Mouse (Mus musculus) cerebellum, adult 9-10 months (tissue): ENCODE measurements around the gene Exosc1.

Source experiments
- DNase-seq: peaks from one replicate; pipeline ENCODE4 v3.0.0; 2022

Exosc1 gene

DNA sequence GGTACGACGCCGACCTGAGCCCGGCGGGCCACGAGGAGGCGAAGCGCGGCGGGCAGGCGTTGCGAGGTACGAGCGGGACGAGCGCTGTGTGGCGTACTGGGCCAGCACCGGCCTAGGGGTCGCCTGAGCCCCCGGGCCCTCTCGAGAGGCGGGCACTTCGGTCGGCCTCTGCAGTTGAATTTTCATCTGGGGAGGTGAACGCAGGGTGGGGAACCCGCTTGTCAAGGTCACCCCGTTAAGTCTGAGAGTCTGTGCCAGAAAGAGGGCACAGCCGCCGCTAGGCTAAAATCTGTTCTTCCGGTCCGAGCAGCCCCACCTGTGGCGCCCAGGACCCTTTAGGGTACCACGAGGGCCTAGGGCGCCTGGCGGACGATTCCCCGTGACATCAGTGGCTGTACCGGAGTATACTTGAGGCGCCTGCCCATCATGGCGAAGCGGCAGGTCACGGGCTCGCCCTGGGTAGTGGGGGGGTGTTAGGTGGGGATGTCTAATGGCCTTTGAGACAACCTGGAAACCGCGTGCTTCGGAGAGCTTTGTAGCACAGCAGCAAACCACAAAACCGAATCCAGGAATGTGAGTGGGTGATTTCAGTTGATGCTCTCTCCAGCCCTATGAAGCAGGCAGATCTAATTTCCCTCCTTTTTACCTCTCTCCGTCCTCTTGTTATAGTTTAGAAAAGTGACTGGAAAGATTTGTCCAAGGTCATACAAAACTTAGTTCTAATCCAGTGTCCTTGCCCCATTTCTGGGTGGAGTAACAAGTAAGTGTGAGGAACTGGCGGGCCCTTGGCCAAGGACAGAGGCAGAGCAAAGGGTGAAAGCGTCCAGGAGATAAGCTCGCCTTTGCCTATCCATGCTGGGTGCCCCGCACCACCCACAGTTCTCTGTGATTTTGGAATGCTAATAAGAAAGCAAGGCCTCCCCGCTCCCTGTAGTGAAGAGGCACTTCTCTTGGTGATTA is 20.8 kb downstream of the Exosc1 start:
- DNase-seq, result peak; percentile 73

DNA sequence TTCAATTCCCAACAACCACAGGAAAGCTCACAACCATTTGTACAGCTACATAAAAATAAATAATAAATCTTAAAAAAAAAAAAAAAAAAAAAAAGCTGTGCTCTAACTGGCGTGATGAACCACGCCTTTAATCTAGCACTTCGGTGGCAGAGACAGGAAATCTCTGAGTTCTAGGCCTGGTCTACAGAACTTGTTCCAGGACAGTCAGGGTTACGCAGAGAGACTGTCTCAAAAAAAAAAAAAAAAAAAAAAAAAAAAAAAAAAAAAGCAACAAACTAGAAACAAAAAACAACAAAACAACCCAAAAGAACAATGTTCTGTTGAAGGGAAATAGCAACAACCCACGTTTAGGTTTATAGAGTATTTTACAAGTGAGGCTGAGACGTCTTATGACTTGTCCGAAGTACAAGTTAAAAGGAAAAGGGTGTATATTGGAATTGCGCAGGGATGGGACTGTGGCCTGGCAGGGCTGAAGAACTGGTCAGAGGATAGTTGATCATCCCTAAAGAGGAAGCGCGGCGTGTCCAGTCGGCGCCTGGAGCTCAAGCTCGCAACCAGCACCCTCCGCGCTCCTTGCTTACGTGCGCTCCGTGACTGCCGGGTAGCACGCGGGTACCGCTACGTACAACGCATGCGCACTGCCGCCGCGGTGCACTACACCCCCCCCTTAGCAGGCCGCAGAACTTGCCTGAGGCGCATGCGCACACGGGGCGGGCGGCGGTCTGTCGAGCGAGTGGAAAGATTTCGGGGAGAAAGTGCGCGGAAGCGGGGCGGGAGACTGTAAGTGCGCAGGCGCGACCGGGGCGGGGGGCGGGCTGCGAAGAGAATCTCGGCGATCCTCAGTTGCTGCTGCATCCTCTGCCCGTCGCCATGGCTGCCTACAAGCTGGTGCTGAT is 21.8 kb downstream of the Exosc1 start, which contains the start of gene Pgam1:
TSS of gene Pgam1 (plus strand) at position 746 of the 896 bp plus-strand sequence.
- peak; percentile 96 for DNase-seq

DNA sequence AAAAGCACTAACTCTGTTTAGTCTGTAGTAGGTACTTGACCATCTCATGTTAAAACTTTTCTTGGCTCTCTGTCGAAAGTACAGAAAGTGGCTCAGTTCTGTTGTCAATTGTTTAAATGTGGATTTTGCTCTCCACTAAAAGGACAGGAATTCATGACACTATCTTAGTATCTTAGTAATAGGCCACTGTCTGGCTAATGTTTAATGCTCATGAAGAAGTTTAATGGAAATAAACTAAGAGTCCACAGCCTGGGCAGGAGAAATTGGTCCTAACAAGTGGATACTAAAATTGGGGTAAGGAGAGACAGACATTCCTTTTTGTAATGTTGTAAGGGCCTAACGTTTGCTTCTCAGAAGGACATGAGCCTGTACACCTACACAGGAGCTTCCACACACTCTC is 22.8 kb downstream of the Exosc1 start:
- no peak for DNase-seq

DNA sequence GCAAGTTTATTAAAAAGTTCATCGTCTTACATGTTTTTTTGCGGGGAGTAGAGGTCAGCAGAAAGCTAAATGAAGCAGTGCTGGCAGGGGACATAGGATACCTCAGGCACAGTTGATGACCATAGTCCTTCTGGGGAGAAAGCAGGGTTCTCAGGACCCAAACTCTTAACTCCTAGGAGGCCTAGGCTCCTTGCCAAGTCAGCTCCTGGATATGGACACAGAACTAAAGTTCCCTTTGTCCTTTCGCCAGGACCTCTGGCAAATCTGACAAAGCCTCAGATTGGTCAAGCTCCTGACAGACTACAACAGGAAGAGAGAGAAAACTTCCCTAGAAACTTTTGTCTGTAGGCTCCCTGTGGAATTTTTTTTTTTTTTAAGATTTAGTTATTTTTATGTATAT is 24.5 kb downstream of the Exosc1 start:
- DNase-seq, result no peak

DNA sequence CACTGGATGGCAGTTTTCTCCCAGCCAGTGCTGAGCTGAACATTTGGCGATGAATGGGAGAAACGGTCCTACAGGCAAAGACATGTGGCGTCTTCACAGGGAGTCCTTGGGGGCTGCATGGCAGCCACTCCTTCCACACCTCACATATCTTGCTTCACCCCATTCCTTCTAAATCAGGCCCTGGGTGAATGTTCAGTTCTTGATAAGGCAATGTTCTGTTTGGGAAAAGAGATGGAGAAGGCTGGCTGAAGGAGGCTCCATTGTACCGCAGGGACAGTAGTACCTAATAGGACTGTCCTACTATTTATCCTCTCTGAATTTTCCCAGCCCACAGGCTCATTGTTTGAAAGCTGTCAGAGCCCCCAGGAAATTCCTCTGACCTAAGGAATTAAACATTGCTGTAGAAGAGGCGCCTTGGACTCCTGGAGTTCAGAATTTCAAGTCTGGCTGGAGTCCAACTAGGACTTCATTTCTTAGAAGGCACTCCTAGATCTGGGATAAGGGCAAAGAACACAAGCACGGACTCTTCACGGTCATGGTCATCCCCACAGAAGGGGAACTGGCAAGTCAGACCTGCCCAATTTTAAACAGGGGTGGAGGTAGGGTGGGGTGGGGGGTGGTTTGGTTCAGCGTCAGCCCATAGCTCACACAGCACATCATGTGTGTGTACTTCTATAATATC is 26.0 kb downstream of the Exosc1 start:
- no peak for DNase-seq

DNA sequence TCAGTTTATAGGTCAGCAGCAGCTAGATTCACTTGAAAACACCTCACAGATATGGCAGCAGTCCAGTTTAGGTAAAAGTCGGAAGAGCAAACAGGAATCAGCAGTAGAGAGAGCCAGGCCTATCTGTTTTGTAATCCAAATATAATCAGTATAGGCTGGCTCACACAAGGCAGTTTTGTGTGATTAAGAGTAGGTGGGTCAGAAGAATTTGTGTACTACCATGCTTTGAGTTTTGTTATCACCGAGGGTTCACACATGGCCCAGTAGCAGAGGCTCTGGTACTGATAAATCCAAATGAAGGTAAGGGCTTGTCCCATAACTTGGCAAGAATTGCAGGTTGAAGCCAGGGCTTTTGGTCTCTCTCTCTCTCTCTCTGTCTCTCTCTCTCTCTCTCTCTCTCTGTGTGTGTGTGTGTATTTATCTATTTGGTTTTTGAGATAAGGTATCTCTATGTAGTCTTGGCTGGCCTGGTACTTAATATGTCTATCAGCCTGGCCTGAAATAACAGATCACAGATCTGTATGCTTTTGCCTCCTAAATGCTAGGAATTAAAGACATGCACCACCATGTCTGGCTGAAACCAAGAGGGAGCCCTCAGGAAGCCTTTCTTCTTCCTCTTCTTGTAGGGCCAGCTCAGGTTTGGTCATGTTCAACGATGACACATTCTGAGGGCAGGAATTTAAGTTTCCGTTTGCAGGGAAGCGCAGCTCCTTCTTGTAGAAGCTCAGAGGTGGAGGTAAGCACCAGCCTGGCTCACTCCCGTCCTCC is 26.7 kb downstream of the Exosc1 start:
- DNase-seq, result no peak

DNA sequence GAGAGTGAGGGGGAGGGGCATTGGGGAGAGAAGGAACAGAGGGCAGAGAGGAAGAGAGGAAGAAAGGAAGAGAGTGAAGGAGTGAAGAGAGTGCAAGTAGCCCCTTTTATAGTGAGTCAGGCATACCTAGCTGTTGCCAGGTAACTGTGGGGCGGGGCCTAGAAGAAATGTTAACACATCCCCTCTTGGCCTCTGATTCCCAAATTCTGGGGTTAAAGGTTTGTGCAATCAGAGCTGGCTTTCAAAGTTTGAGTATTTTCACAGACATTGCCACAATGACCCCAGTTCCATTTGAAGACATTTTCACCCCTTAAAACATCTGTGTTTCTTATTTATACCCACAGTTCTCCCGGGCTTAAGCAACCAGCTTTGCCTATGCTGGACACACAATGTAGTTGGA is 28.0 kb downstream of the Exosc1 start:
- no peak for DNase-seq

DNA sequence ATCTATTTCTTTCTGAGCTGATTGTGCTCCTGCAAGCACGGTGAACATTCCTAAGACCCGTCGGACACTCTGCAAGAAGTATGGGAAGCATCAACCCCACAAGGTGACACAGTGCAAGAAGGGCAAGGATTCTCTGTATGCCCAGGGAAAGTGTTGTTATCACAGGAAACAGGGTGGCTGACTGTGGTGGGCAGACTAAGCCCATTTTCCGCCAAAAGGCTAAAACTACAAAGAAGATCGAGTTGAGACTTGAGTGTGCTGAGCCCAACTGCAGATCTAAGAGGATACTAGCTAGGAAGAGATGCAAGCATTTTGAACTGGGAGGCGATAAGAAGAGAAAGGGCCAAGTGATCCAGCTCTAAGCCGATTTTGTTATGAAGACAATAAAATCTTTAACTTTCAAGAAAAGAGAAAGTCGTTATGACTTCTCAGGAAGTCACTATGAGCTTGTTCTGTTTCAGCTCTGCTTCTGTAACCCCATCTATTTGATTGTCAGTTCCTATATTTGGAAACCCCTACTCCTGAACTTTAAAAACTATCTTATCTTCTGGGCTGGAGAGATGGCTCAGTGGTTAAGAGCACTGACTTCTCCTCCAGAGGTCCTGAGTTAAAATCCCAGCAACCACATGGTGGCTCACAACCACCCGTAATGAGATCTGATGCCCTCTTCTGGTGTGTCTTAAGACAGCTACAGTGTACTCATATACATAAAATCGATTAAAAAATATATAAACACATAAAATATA is 30.2 kb downstream of the Exosc1 start:
- DNase-seq, result no peak

DNA sequence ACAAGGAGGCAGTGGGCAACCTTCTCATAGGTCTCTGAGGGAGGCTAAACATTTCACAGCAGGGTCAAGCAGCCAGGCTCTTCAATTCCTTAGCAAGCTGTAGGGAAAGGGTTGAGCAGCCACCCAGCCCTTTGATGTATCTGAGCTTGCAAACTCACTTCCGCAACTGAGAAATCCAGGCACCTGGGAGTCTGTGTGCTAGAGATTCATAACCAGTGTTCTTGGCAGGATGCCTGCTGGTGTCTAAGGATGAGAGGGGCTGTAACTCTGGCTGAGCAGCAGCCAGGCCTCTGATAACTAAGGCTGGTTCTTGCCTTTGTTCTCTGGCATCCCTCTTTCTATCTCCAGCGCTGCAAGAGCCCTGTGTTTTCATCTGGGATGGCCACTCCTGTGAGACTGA is 31.5 kb downstream of the Exosc1 start:
- no peak for DNase-seq

DNA sequence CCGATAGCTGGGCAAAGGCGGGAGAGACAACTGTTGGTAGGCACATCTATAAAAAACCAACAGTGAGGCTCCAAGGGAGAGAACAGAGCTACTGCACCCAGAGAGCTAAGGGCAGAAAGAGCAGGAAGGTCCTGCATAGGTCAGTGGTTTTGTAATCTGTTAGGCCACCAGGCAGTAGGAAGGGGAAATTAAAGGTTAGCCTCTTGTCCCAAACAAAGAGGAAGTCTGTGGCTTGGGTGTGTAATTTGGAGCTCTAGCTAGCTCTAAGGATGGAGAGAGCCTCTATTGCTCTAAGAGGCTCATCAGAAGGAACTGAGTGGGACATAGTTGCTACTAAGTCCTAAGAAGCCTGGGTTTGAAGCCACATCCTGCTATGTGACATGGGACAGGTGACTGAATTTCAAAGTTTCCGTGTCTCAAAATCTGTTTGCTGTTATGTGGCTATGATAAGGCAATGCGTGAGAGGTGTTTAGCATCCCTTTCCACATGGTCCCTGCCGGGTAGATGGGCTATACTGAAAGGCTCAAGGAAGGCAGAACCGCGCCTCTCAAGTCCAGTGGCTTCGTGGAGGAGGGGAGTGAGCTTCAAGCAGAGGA is 32.6 kb downstream of the Exosc1 start:
- DNase-seq, result no peak

DNA sequence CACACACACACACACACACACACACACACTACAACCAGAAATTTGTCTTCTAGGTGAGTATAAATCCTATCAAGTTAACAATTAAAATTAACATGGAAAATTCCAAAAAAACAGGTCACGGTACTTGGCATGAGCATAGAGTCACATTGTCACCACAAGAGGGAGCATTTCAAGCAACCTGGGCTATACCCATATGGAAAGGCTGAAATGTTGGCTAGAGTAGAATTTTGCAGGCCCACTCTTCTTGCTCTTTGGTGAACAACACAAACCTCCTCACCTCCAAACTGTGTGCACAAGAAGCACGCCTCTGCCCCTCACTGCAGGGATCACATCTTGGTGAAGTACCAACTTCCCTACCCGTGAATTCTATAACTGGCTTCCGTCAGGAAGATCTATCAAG is 34.4 kb downstream of the Exosc1 start:
- DNase-seq, result peak; percentile 64

DNA sequence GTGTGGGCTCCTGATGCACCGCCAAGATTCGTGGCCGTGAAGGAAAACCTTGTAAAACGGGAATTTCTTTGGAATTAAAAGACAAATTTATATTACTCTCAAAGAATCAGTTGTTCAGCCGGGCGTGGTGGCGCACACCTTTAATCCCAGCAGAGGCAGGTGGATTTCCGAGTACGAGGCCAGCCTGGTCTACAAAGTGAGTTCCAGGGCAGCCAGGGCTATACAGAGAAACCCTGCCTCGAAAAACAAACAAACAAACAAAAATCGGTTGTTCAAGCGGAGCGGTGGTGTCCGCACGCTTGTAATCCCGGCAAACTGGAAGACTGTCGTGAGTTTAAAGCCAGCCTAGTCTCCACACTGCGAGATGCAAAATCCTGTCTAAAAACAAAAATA is 36.9 kb downstream of the Exosc1 start:
- DNase-seq, result no peak

DNA sequence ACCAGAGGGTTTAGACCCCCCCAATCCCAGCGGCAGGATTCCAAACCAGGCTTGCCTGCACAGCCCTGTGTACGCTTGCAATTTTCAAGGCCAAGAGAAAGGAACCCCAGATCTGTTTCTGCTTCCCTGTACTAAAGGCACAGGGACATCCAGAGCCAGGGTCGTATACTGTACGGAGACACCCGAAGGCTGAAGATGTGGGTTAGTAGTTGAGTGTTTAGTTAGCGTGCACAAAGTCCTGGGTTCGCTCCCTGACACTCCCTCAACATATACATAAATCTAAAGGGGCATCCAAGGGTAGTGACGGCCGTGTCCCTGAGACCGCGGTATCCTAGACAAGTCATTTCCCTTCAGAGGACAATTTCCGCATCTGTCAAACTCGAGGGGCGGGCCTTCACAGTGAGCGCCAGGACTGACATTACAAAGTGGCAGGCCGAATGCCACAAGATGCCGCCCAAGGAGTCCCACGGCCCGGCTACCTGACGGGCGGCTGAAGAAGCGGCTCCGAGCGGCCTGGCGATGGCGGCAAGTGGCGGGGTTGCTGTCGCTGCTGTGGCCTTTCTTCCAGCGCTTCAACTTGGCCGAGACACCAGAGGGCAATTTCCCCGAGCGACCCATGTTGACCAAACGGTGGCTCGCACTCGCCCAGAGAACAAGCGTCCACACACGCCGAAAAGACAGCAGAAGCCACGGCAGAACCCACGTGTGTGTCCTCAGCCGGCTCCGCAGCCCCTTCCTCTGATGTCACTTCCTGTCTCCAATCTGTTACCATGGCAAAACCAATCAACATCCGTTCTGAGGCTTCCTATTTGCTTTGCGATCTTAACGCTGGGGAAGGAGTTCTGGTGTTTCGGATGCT is 37.5 kb downstream of the Exosc1 start, which contains the start of gene Rrp12:
TSS of gene Rrp12 (minus strand) at position 714 of the 859 bp plus-strand sequence.
- DNase-seq, result peak; percentile 92

DNA sequence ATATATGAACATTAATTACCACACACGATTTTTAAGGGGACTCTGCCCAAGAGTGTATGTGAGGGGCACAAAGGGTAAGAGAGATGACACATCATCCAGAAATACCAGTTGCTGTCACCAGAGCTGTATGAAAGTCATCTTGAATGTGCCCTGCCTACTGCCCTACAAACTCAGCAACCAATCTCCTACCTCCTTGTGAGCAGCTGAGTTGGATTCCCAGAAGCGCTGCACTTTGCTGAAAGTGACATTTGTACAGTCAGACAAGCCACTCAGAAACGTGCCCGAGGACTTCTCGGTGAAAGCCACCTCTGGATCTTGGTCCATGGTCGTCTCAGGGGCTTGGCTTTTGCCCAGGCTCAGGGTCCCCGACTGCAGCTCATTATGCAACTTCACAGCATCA is 38.3 kb downstream of the Exosc1 start:
- no peak for DNase-seq

DNA sequence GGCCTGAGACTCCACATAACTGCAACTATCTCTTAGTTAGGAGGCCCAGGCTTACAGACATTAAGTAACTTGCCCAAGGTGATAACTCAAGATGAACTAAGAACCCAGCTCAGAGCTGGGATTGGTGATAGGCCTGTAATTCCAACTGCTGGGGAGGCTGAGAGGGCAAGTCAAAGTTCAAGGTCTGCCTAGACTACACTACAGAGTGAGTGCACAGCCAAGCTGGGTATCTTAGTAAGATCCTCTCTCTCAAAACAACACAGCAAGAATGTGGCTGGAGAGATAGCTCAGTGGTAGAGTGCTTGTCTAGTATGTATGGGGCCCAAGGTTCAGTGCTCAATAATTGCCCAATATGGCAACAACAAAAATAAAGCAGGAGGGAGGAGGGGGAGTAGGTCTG is 45.0 kb downstream of the Exosc1 start:
- no peak for DNase-seq

DNA sequence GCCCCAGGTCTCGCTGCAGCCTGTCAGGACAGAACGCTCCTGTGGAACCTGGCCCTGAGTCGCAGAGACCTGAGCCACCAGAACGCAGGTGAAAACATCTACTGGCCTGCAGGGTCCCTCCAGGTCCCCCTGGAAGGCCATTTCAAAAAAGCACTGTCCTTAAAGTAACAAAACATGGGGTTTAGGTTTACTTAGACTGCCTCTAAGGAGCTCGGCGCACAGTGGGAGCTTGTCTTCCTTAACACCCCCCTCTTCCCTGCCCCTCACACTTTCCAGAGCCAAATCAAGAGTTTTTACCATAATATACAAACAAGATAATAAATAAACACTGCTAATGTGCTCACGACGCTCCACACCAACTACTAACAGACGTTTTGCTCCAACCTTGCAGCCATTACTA is 49.3 kb downstream of the Exosc1 start:
- no peak for DNase-seq

DNA sequence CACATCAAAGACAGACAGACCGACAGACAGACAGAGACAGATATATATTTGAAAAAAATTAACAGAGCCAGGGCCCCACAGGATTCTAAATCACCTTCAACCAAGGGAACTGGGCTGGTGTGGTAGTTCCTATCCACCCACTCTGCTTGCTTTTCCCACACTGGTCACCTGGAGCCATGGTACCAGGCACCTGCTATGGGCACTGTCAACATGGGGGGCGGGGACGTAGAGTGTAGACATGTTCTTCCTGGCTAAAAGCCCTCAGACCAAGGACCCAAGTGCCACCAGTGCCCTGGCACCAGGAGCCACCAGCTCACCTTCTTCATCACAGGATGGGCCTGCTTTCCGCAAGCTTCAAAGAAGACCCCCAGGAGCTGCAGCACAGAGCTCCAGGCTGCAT is 51.4 kb downstream of the Exosc1 start:
- no peak for DNase-seq

DNA sequence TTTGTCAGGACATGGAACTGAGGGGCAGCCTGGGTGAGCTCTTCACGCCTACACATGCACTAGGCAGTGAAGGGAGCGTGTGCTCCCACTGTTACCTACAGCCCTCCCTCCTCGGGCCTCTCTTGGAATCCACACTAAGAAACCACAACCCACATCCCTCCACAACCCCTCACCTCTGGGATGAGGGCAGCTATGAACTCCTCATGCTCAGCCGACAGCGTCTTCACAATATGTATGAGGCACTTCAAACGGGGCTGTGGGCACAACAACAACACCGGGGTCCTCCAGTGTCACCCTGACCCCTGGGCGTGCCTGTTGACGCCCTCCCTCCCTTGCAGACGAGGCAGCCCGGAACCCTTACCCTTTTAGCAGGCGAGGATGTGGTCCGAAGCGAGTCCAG is 58.9 kb downstream of the Exosc1 start:
- no peak for DNase-seq
